Mouse (Mus musculus) frontal cortex, adult 2 months (tissue): ENCODE data around the gene Ang5. TPM values are rescaled to one million over a fixed set of nuclear protein-coding genes. Genes with fewer than 3 reads are reported as not detected.

Experiments used
- polyA plus RNA-seq: library from polyadenylated mRNA; depleted of rRNA; stranded (reverse); fragments of >200 nt; gene quantifications from 2 replicates; pipeline ENCODE4 v1.2.3, GENCODE M21; 2012; rRNA removed

The Ang5 gene
- polyA plus RNA-seq, 1 experiment: not detected

Other genes with a start within 250 kb of the Ang5 start
- gene Gm16506, start 229.6 kb upstream of the Ang5 start, polyA plus RNA-seq: not detected in 2 replicates
- not detected in 2 replicates for gene Gm6526, start 209.2 kb upstream of the Ang5 start, polyA plus RNA-seq
- gene Gm8180, start 172.3 kb upstream of the Ang5 start, polyA plus RNA-seq: not detected in 2 replicates
- 0.32 and 0.38 TPM in 2 replicates for gene Ear1, start 81.6 kb upstream of the Ang5 start, polyA plus RNA-seq
- gene Ear10, start 33.5 kb upstream of the Ang5 start, polyA plus RNA-seq: not detected in 2 replicates
- 1.2 and 1.6 TPM in 2 replicates for gene Gm8113, start 31.7 kb upstream of the Ang5 start, polyA plus RNA-seq
- not detected in 2 replicates for gene Ang6, start 45.2 kb downstream of the Ang5 start, polyA plus RNA-seq
- gene Ear2, start 145.6 kb downstream of the Ang5 start, polyA plus RNA-seq: 0.44 and 0.68 TPM in 2 replicates
- not detected in 2 replicates for gene Gm3327, start 166.8 kb downstream of the Ang5 start, polyA plus RNA-seq
- gene Gm8212, start 240.6 kb downstream of the Ang5 start, polyA plus RNA-seq: not detected in 2 replicates